Mouse (Mus musculus) embryonic fibroblast, embryonic 13.5 days (primary cell): ENCODE measurements around the gene Eml2. TPM values are rescaled to one million over a fixed set of nuclear protein-coding genes. Genes with fewer than 3 reads are reported as not detected.

ENCODE experiments used
- H3K27ac ChIP-seq: 2 replicates; pipeline ENCODE4 v1.5.1; 2012; ENCODE audit warnings: low read length, control low read depth, inconsistent platforms; ENCODE audit not compliant: insufficient read depth
- H3K4me1 ChIP-seq: 2 replicates; pipeline ENCODE4 v1.6.1; 2011; ENCODE audit warnings: low read length; ENCODE audit not compliant: control insufficient read depth, insufficient read depth
- H3K4me3 ChIP-seq: 2 replicates; pipeline ENCODE4 v1.5.1; 2011; ENCODE audit warnings: mild to moderate bottlenecking, control low read depth, low read length; ENCODE audit not compliant: insufficient read depth
- CTCF ChIP-seq: IDR thresholded peaks from 2 replicates; pipeline ENCODE4 v1.5.1; 2011; ENCODE audit warnings: mild to moderate bottlenecking, control low read depth, low read length, moderate library complexity, borderline replicate concordance; ENCODE audit not compliant: insufficient read depth
- POLR2A ChIP-seq: IDR thresholded peaks from 2 replicates; pipeline ENCODE4 v1.6.1; 2011; ENCODE audit warnings: low read depth, mild to moderate bottlenecking, control low read depth, low read length, moderate library complexity
- polyA plus RNA-seq: library from polyadenylated mRNA; stranded (reverse); fragments of >200 nt; gene quantifications from 2 replicates; pipeline ENCODE4 v1.2.4, GENCODE M21; 2011; ENCODE audit warnings: low read depth; ENCODE audit not compliant: missing spikeins, insufficient read length

Eml2 gene
- polyA plus RNA-seq, 1 experiment: 17.3 TPM

DNA sequence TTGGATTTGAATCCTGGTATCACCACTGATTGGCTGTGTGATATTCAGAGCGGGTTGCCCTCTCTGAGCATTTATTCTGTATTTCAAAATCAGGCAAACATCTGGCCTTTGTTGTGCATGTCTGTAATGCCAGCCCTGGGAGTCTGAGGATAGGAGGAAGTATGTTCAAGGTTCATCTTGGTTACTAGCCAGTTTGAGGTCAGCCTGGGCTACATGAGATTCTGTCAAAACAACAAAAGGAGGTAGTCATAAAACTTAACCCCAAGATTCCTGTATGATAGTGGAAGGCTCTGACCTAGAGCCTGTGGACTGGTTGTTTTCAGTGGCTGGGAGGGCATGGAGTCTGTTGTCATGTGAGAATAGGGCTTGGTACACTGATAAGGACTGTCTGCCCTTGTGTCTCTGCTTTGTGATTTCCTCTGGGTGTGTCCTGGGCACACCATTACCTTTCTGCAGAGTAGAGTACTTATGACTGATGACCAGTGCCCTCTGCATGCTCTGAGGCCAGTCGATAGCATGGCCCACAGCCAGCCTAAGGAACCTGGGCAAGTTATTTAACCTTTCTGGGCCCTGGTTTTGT lies 59.0 kb downstream of the Eml2 start:
- no peak overlapping the region for H3K27ac ChIP-seq
- H3K4me3 ChIP-seq: no peak overlapping the region
- no peaks in the 10 kb centered on the region for H3K4me1 ChIP-seq
- TF ChIP-seq CTCF: no peak
- no peak for TF ChIP-seq POLR2A

DNA sequence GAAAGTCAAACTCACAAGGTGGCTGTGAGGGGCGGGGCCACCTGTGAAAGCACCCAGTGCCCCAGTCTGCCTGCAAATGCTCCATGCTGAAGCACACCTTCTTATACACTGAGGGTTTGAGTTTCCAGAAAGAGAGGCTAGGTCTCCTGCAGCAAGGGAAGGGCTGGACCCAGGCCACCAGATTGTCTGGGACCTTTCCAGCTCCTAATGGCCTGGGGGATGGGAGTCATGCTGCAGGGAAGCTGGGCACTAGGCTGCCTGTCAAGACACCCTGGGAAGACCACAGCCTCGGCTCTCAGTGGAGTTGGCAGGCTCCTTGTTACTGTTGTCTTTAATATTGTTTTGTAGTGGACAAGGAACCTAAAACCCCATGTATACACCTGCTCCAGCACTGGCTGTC lies 60.2 kb downstream of the Eml2 start:
- H3K27ac ChIP-seq: no peak overlapping the region
- no peak overlapping the region for H3K4me3 ChIP-seq
- no peak for TF ChIP-seq POLR2A
- TF ChIP-seq CTCF: no peak
- H3K4me1 ChIP-seq: no peaks in the 10 kb centered on the region

DNA sequence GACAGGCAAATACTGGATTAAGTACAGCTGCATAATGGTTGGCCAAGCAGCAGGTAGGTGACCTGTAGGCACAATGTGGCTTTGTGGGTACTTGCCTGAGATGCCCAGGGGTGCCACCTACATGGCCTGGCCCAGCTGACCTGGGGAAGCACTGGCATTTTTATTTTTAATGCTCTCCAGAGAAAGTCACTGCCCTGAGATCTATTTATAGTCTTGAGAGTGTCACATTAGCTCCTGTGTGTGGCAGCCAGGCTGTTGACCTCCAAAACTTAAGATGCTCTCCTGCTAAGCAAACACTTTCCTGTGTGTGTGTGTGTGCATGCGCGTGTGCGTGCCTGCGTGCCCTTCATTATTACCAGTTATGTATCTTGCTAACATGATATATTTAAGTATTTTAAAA lies 62.1 kb downstream of the Eml2 start:
- TF ChIP-seq CTCF: no peak
- TF ChIP-seq POLR2A: no peak
- H3K4me3 ChIP-seq: no peak overlapping the region
- no peak overlapping the region for H3K27ac ChIP-seq
- H3K4me1 ChIP-seq: no peaks in the 10 kb centered on the region

DNA sequence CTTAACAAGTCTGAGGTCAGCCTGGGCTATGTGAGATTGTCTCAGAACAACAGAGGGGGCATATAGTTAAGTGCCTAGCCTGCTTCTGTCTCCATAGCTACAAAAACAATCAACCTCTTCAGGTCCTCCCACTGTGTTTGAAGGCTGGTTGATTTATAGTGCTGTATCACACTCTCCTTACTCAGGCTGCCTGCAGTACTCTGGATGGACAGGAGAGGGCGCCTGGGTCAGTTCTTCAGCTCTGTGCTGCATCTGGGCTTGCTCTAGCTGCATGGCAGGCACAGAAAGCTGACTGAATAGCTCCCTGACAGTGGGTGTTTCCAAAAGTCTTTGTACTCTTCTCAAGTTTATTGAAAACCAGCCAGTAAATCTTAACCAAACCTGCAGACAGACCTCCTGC lies 63.2 kb downstream of the Eml2 start:
- no peak overlapping the region for H3K4me3 ChIP-seq
- TF ChIP-seq POLR2A (no peak), CTCF (peak; percentile 82)

DNA sequence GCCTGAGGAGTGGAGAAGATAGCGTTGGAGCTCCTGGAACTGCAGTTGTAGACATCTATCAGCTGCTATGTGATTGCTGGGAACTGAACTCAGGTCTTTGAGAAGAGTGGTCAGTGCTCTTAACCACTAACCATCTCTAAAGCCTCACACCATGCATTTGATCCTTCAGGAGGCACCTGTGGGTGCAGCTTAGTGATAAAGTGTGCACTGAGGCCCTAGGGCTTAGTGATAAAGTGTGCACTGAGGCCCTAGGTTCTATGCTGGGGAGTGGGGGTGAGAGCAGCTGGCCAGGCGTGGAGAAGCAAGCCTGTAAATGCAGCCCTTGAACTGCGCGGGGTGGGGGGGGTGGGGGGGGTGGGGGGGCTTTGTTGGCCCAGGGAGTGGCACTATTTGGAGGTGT lies 63.8 kb downstream of the Eml2 start:
- no peak overlapping the region for H3K27ac ChIP-seq
- H3K4me3 ChIP-seq: no peak overlapping the region
- no peaks in the 10 kb centered on the region for H3K4me1 ChIP-seq
- TF ChIP-seq POLR2A: no peak
- TF ChIP-seq CTCF: no peak

More for the DNA sequence above, 63.2 kb downstream of the Eml2 start:
- Histone ChIP-seq H3K4me1 (no peaks in the 10 kb centered on the region), H3K27ac (no peak overlapping the region)

DNA sequence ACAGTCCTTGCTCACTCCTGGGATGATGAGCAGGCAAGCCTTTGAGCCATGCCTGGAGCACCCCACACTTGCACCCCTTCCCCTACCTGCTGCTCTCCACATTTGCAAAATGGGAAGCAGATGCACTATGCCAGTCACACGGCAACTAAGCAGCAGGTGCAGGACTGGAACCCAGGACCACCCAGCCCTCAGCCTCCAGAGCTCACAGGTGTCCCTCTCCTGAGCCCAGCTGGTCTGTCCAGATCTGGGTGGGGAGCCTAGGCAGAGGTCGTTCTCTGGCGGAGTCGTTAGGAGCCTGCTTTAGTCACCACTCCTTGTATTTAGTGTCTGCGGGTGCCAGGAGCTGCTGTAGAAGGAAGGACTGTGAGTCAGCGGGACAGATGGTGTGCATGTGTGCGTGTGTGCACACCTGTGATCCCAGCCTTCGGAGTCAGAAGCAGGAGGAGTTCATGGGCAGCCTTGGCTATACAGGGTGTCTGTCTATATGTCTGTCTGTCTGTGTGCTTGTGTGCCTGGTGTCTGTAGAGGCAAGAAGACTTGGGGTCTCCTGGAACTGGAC lies 64.8 kb downstream of the Eml2 start:
- TF ChIP-seq POLR2A (no peak), CTCF (no peak)
- Histone ChIP-seq H3K27ac (no peak overlapping the region), H3K4me3 (no peak overlapping the region), H3K4me1 (no peaks in the 10 kb centered on the region)

DNA sequence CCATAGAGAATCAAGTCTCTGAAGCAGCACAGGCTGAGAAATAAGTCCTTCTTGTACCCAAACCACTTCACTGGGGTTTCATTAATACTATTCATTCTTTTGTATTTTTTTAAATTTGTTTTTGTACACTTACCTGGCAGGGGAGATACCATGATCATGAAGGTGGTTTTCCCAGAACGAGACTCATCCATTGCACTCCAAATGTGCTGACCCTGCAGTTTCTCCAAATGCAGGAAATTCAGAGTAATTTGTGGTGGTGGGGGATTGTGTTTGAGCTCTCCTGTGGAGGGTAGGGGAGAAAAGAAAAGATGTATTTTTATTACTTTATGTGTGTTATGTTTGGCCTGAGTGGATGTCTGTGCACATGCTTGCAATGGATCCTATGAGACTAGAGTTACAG lies 65.8 kb downstream of the Eml2 start:
- TF ChIP-seq CTCF (no peak), POLR2A (no peak)
- H3K4me1 ChIP-seq: no peaks in the 10 kb centered on the region
- H3K27ac ChIP-seq: no peak overlapping the region
- H3K4me3 ChIP-seq: no peak overlapping the region

DNA sequence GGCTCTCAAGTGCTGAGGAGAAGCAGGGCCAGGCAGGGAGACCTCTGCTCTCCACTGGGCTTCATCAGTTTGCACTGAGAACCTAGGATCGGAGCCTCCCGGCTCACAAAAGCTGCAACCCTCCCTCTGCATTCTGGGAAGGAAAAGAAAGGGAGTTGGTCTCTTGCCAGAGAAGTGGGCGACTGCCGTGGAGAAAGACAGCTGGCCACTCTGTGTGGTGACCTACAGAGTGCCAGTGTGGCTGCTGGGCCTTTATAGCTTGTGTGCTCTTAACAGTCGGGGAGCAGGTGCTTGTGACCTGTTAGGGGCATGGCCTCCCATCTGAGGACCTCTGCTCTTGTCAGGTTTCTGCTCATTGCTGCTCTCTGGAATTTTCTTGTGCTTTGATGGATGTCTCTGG lies 67.6 kb downstream of the Eml2 start:
- Histone ChIP-seq H3K27ac (no peak overlapping the region), H3K4me1 (no peaks in the 10 kb centered on the region), H3K4me3 (no peak overlapping the region)
- TF ChIP-seq POLR2A (no peak), CTCF (no peak)

DNA sequence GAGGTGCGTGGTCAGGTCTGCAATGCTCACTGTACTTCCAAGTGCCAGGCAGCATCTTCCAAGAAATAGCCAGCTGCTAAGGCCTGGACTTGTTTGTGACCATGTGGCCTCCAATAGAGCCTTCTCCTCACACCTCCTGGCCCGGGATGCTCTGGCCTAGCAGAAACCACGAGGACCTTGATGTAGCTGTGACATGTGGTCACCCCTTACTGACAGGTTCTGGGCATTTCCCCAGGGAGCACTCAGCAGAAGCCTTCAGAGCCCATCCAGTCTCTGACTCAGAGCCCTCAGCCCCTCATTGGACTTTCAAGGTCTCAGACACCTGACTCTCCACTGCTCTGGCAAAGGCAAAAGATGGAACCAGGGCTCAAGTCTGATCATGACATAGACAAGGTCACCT lies 68.9 kb downstream of the Eml2 start:
- no peak for TF ChIP-seq CTCF
- no peak for TF ChIP-seq POLR2A
- H3K4me1 ChIP-seq: no peaks in the 10 kb centered on the region
- no peak overlapping the region for H3K27ac ChIP-seq
- no peak overlapping the region for H3K4me3 ChIP-seq

DNA sequence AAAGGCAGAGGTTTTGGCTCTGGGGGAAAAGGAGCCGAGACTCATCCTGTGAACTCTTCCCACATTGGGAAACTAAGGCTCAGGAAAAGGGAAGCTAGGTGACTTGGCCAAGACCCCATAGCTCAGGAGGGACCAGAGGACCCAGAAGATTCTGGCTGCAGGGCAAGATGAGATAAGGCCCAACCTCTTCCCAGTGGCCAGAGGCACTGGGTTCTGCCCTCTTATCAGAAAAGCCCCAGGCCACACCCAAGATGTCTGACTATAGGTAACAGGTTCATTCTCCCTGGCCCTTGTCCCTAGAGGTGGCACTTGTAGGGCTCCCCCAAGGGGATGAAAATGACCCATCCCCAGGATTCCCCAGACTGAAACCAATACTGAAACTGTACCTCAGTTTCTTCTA lies 70.6 kb downstream of the Eml2 start:
- H3K4me3 ChIP-seq: no peak overlapping the region
- H3K27ac ChIP-seq: no peak overlapping the region
- H3K4me1 ChIP-seq: no peaks in the 10 kb centered on the region
- no peak for TF ChIP-seq CTCF
- no peak for TF ChIP-seq POLR2A
